Mouse (Mus musculus) cortical plate, adult 2 months (tissue): Measurements from ENCODE around the gene Caskin1.

Experiments
- CTCF ChIP-seq: fragments of 200-500 bp; IDR thresholded peaks from 2 replicates; pipeline ENCODE4 v1.5.1; 2011; ENCODE audit warnings: mild to moderate bottlenecking, control low read depth, low read length; ENCODE audit not compliant: insufficient read depth; ENCODE audit errors: extremely low read depth
- POLR2A ChIP-seq: fragments of 200-500 bp; IDR thresholded peaks from 2 replicates; pipeline ENCODE4 v1.6.1; 2011; ENCODE audit warnings: mild to moderate bottlenecking, low read length, control low read depth; ENCODE audit not compliant: insufficient read depth; ENCODE audit errors: extremely low read depth

DNA sequence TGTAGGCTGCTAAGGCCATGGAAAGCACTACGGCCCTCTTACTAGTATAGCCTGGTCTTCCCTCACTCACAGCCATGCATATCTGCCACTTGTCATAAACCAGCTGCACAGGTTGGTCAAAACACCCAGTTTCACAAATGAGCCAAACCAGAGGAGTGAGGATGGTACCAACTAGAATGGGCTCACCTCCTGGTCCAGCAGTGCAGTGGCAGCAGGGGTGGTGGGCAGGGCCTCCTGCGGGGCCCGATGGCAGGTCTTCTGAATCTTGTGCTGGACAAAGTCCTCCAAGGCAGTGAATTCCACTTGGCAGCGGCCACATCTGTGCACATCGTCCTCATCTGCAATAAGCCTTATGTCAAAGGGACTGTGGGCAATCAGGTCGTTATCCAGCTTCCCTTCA lies 37.2 kb upstream of the Caskin1 start:
- TF ChIP-seq CTCF (no peak), POLR2A (no peak)
